Comparison of ENCODE assay signal across 25 mouse cellular contexts in the genomic region with DNA sequence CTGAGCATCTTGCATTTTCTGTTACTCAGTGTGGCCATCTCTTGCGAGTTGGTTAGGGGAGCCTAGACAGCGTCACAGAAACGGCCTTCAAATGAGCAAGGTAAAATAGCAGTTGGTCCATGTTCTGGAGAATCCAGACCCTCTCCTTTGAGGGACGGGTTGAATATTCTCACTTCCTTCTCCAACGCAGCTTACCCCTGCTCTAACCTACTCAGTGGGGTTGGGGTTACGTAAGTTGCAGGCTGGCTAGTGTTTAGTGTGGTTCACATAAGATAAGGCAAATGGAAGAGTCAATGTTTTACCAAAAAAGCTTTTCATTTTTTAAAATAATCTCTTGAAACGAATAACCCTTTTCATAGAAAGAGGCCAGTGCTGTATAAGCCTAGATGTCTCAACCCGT.
"Had no signal": no experiment of that assay in that cellular context is flagged by ENCODE, and none has a peak within 500 bp of the region (broad histone marks: within the 10 kb centered on the region; RNA-seq: fewer than 3 reads in every experiment).

No protein-coding gene starts in this region.

- ATAC-seq: forebrain, postnatal 0 days; hindbrain, embryonic 16.5 days; inflammation-experienced regulatory T-cells, adult 6 months; intestine, embryonic 15.5 days; intestine, postnatal 0 days had no signal

- DNase-seq: forebrain, postnatal 0 days; gastrocnemius, adult 2 months; gastrocnemius, postnatal 10 days; gastrocnemius, postnatal 25 days; heart, adult 11 months; heart, adult 2 months; heart, postnatal 10 days; heart, postnatal 4 days; kidney, adult 18-20 months; kidney, adult 8-10 months; kidney, postnatal 14 days; kidney, postnatal 36 days; layer of hippocampus, postnatal 36 days; liver; liver, embryonic 13.5 days had no signal

- H3K27ac ChIP-seq: gastrocnemius, adult 2 months; heart, adult 2 months; intestine, embryonic 15.5 days; limb, embryonic 10.5 days; limb, embryonic 12.5 days; liver, embryonic 13.5 days; liver, embryonic 15.5 days had no signal

- H3K4me3 ChIP-seq: gastrocnemius, adult 2 months; heart, adult 2 months; heart, embryonic 10.5 days; heart, embryonic 12.5 days; hindbrain, embryonic 10.5 days; intestine, embryonic 15.5 days; limb, embryonic 10.5 days; limb, embryonic 12.5 days; liver, embryonic 13.5 days; liver, embryonic 15.5 days had no signal
